Mouse (Mus musculus): ENCODE data around the gene Mfsd11. TPM values are rescaled to one million over a fixed set of nuclear protein-coding genes. Genes with fewer than 3 reads are reported as not detected.
A peak's percentile ranks its signal among the peaks of the same experiment; 100 is the strongest.

Gene Mfsd11
- polyA plus RNA-seq, 1 experiment from 2014 or later, result 56.3 TPM

GRCm38 (mm10) chr11:116852891-116853511 lies 761 bp downstream of the Mfsd11 start, which contains the start of gene Srsf2:
Srsf2 (minus strand) TSS chr11:116853094.
- under 1% methylated on average over 70 of the region's 74 CpGs for WGBS
- H3K4me3 ChIP-seq, result peak within 1 kb of the TSS; percentile 99
- no peaks in the 10 kb centered on the region for H3K27me3 ChIP-seq
- peaks cover 47% of the 10 kb centered on the region for H3K4me1 ChIP-seq (replicated peaks)
- peak within 1 kb of the TSS; percentile 94 for H3K9ac ChIP-seq
- H3K36me3 ChIP-seq, result peaks cover 25% of the 10 kb centered on the region
- ATAC-seq (ENCODE audit: low FRiP score, low read depth), result peak; percentile 93
- H3K4me2 ChIP-seq, result peak within 1 kb of the TSS; percentile 70
- no peaks in the 10 kb centered on the region for H3K9me3 ChIP-seq
- H3K27ac ChIP-seq (replicated peaks), result peak within 1 kb of the TSS; percentile 97

- Histone ChIP-seq H3K9me3 (no peaks in the 10 kb centered on the region), H3K27ac (replicated peaks) (peak overlapping the region; percentile 97), H3K4me1 (replicated peaks) (peaks cover 46% of the 10 kb centered on the region), H3K4me2 (peak overlapping the region; percentile 57), H3K27me3 (no peaks in the 10 kb centered on the region), H3K4me3 (peak overlapping the region; percentile 99), H3K9ac (peak overlapping the region; percentile 74), H3K36me3 (peaks cover 19% of the 10 kb centered on the region)
- peak; percentile 90 for ATAC-seq (ENCODE audit: low FRiP score, low read depth)
- WGBS, result under 1% methylated on average over 34 of the region's 36 CpGs
Observed at GRCm38 (mm10) chr11:116853512-116853928, 1.3 kb downstream of the Mfsd11 start.

GRCm38 (mm10) chr11:116854279-116854678 lies 2.0 kb downstream of the Mfsd11 start:
- no peaks in the 10 kb centered on the region for H3K9me3 ChIP-seq
- H3K4me3 ChIP-seq, result peak overlapping the region; percentile 99
- H3K27me3 ChIP-seq, result no peaks in the 10 kb centered on the region
- H3K27ac ChIP-seq (replicated peaks), result peak overlapping the region; percentile 97; the same call in 1 of the 2 replicates
- no peak for ATAC-seq (ENCODE audit: low FRiP score, low read depth)
- H3K4me1 ChIP-seq (replicated peaks), result peaks cover 44% of the 10 kb centered on the region
- peaks cover 19% of the 10 kb centered on the region; the same call in 1 of the 2 replicates for H3K36me3 ChIP-seq
- H3K9ac ChIP-seq, result peak overlapping the region; percentile 74
- peak overlapping the region; percentile 57 for H3K4me2 ChIP-seq
- WGBS, result 44% methylated on average over 10 of the region's 10 CpGs

GRCm38 (mm10) chr11:116857183-116857850 lies 5.1 kb downstream of the Mfsd11 start:
- peaks cover 23% of the 10 kb centered on the region for H3K4me1 ChIP-seq (replicated peaks)
- 90% methylated on average over 12 of the region's 12 CpGs for WGBS
- H3K27ac ChIP-seq (replicated peaks), result no peak overlapping the region
- H3K36me3 ChIP-seq, result peaks cover 38% of the 10 kb centered on the region
- no peaks in the 10 kb centered on the region for H3K9me3 ChIP-seq
- no peak for ATAC-seq (ENCODE audit: low FRiP score, low read depth)
- no peak overlapping the region for H3K9ac ChIP-seq
- H3K4me2 ChIP-seq, result no peak overlapping the region
- H3K4me3 ChIP-seq, result no peak overlapping the region
- H3K27me3 ChIP-seq, result no peaks in the 10 kb centered on the region

- no peak overlapping the region for H3K4me2 ChIP-seq
- ATAC-seq (ENCODE audit: low FRiP score, low read depth), result no peak
- H3K36me3 ChIP-seq, result peaks cover 77% of the 10 kb centered on the region
- no peaks in the 10 kb centered on the region for H3K9me3 ChIP-seq
- H3K4me3 ChIP-seq, result no peak overlapping the region
- no peak overlapping the region for H3K9ac ChIP-seq
- no peak overlapping the region for H3K27ac ChIP-seq (replicated peaks)
- H3K27me3 ChIP-seq, result no peaks in the 10 kb centered on the region
- H3K4me1 ChIP-seq (replicated peaks), result no peaks in the 10 kb centered on the region
- 85% methylated on average over 10 of the region's 10 CpGs for WGBS
Observed at GRCm38 (mm10) chr11:116864444-116864843, 12.2 kb downstream of the Mfsd11 start.

GRCm38 (mm10) chr11:116865945-116866585 lies 13.8 kb downstream of the Mfsd11 start:
- H3K4me1 ChIP-seq (replicated peaks), result no peaks in the 10 kb centered on the region
- peaks cover 71% of the 10 kb centered on the region for H3K36me3 ChIP-seq
- WGBS, result 79% methylated on average over 12 of the region's 12 CpGs
- no peak overlapping the region for H3K27ac ChIP-seq (replicated peaks)
- H3K9ac ChIP-seq, result no peak overlapping the region
- no peaks in the 10 kb centered on the region for H3K27me3 ChIP-seq
- H3K9me3 ChIP-seq, result no peaks in the 10 kb centered on the region
- no peak overlapping the region for H3K4me3 ChIP-seq
- ATAC-seq (ENCODE audit: low FRiP score, low read depth), result no peak
- H3K4me2 ChIP-seq, result no peak overlapping the region

GRCm38 (mm10) chr11:116868129-116868528 lies 15.9 kb downstream of the Mfsd11 start:
- H3K36me3 ChIP-seq, result peaks cover 71% of the 10 kb centered on the region
- H3K4me3 ChIP-seq, result no peak overlapping the region
- no peaks in the 10 kb centered on the region for H3K4me1 ChIP-seq (replicated peaks)
- no peak overlapping the region for H3K9ac ChIP-seq
- no peaks in the 10 kb centered on the region for H3K9me3 ChIP-seq
- ATAC-seq (ENCODE audit: low FRiP score, low read depth), result no peak
- H3K27me3 ChIP-seq, result no peaks in the 10 kb centered on the region
- no peak overlapping the region for H3K4me2 ChIP-seq
- 87% methylated on average over 3 of the region's 3 CpGs for WGBS
- no peak overlapping the region for H3K27ac ChIP-seq (replicated peaks)

- H3K36me3 ChIP-seq, result peaks cover 71% of the 10 kb centered on the region
- H3K9me3 ChIP-seq, result no peaks in the 10 kb centered on the region
- 91% methylated on average over 8 of the region's 8 CpGs for WGBS
- no peak overlapping the region for H3K4me3 ChIP-seq
- no peak overlapping the region for H3K4me2 ChIP-seq
- ATAC-seq (ENCODE audit: low FRiP score, low read depth), result no peak
- no peaks in the 10 kb centered on the region for H3K27me3 ChIP-seq
- H3K4me1 ChIP-seq (replicated peaks), result no peaks in the 10 kb centered on the region
- no peak overlapping the region for H3K27ac ChIP-seq (replicated peaks)
- H3K9ac ChIP-seq, result no peak overlapping the region
Observed at GRCm38 (mm10) chr11:116869223-116869622, 17.0 kb downstream of the Mfsd11 start.

GRCm38 (mm10) chr11:116869641-116870040 lies 17.4 kb downstream of the Mfsd11 start:
- Histone ChIP-seq H3K4me3 (no peak overlapping the region), H3K9ac (no peak overlapping the region), H3K36me3 (peaks cover 71% of the 10 kb centered on the region), H3K9me3 (no peaks in the 10 kb centered on the region), H3K27me3 (no peaks in the 10 kb centered on the region), H3K4me1 (replicated peaks) (no peaks in the 10 kb centered on the region), H3K27ac (replicated peaks) (no peak overlapping the region), H3K4me2 (no peak overlapping the region)
- whole genome bisulfite sequencing, result 80% methylated on average over 4 of the region's 4 CpGs
- no peak for ATAC-seq (ENCODE audit: low FRiP score, low read depth)

- H3K4me3 ChIP-seq, result no peak overlapping the region
- H3K36me3 ChIP-seq, result peaks cover 57% of the 10 kb centered on the region
- no peak overlapping the region for H3K4me2 ChIP-seq
- H3K27ac ChIP-seq (replicated peaks), result no peak overlapping the region
- no peaks in the 10 kb centered on the region for H3K4me1 ChIP-seq (replicated peaks)
- WGBS, result 89% methylated on average over 9 of the region's 9 CpGs
- ATAC-seq (ENCODE audit: low FRiP score, low read depth), result no peak
- H3K9me3 ChIP-seq, result no peaks in the 10 kb centered on the region
- no peak overlapping the region for H3K9ac ChIP-seq
- H3K27me3 ChIP-seq, result no peaks in the 10 kb centered on the region
Observed at GRCm38 (mm10) chr11:116871538-116871937, 19.3 kb downstream of the Mfsd11 start.

GRCm38 (mm10) chr11:116873987-116874386 lies 21.7 kb downstream of the Mfsd11 start:
- Histone ChIP-seq H3K4me1 (replicated peaks) (no peaks in the 10 kb centered on the region), H3K36me3 (peaks cover 43% of the 10 kb centered on the region)
- ATAC-seq (ENCODE audit: low FRiP score, low read depth), result no peak

GRCm38 (mm10) chr11:116878454-116878853 lies 26.2 kb downstream of the Mfsd11 start:
- no peak overlapping the region for H3K27ac ChIP-seq (replicated peaks)
- H3K9ac ChIP-seq, result no peak overlapping the region
- H3K4me2 ChIP-seq, result no peak overlapping the region
- ATAC-seq (ENCODE audit: low FRiP score, low read depth), result no peak
- no peaks in the 10 kb centered on the region for H3K9me3 ChIP-seq
- no peaks in the 10 kb centered on the region for H3K4me1 ChIP-seq (replicated peaks)
- H3K4me3 ChIP-seq, result no peak overlapping the region
- 92% methylated on average over 8 of the region's 8 CpGs for WGBS
- peaks cover 12% of the 10 kb centered on the region for H3K36me3 ChIP-seq
- no peaks in the 10 kb centered on the region for H3K27me3 ChIP-seq

More at GRCm38 (mm10) chr11:116873987-116874386, 21.7 kb downstream of the Mfsd11 start:
- Histone ChIP-seq H3K4me2 (no peak overlapping the region), H3K9me3 (no peaks in the 10 kb centered on the region), H3K27ac (replicated peaks) (no peak overlapping the region), H3K4me3 (no peak overlapping the region), H3K27me3 (no peaks in the 10 kb centered on the region), H3K9ac (no peak overlapping the region)
- 91% methylated on average over 20 of the region's 20 CpGs for WGBS

All from hindbrain, embryonic 15.5 days (tissue).